Mouse (Mus musculus): ENCODE measurements around the gene Ampd2. TPM values are rescaled to one million over a fixed set of nuclear protein-coding genes. Genes with fewer than 3 reads are reported as not detected.

The Ampd2 gene
- polyA plus RNA-seq, 1 experiment, result 188 TPM

DNA sequence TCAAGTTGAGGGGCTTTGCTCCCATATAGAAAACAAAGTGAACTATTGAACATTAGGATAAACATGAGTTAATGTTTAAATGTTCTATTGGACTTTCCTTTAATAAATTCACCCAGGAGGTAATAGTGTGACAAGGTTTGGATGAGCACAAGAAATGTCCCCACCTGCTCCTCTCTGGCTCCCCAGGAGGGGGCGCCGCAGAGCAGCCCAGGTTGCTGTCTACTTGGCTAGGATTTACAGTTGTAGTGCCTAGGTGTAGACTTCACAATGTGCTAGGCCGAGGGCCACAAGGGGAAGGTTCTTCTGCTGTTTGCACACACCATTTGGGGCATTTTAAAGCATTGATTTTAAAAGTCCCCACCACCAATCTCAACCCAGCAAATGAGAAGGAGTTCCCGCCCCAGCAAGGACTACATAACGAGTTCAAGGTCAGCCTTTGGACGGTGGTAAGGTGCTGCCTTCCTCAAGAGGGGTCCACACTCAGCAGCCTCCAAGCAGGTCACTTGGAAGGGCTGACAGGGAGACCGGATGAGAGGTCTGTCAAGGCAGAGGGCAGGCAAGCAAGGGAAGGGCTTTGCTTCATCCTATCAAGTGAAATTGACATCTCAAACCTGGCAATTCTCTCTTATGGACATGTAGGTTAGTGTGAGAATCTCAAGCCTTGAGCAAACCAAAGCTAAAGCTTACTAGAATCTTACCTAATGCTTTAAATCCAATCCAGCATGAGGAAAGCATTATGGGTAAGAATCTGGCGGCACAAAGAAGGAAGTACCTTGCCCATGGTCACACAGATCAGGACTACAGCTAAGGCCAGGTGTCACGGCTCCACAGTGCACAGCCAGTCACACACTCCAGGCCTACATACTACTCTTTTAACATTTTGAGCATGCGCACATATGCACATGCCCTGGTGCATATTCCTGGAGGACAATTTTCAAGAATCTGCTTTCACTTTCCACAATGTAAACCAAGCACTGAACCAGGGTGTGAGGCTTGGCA is 15.9 kb downstream of the Ampd2 start:
- peak in 1 of 2 experiments; percentile 79 for DNase-seq (ENCODE audit: extremely low spot score in 1 of 2, low spot score in 1 of 2)

DNA sequence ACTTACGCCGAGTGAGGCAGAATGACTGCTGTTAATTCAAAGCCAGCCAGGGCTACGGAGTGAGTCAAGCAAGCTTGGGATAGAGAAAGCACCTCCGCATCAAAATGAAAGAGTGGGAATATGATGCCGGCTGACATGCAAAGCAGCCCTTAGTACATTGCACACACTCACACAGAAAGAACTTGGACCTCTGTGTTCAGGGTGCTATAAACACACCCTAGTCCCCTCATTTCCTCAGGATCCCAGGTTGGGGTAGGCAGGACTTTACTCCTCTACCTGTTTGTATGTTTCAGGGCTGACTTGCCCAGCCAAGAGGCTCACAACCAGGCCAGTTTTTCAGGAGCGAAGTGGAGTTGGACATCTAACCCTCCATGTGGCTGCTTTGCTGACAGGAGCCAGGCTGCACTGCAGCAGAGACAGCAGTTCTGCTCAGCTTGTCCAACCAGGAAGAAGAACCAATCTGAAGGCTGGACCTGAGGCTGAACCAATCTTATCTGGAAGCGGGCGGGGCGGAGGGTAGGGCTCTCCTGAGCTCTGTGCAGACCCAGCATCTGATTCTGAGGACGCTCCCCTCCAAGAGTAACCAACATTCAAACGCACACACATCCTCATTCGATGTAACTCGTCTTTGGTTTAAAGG is 17.1 kb downstream of the Ampd2 start:
- peak in 1 of 2 experiments; percentile 17 for DNase-seq (ENCODE audit: extremely low spot score in 1 of 2, low spot score in 1 of 2)

DNA sequence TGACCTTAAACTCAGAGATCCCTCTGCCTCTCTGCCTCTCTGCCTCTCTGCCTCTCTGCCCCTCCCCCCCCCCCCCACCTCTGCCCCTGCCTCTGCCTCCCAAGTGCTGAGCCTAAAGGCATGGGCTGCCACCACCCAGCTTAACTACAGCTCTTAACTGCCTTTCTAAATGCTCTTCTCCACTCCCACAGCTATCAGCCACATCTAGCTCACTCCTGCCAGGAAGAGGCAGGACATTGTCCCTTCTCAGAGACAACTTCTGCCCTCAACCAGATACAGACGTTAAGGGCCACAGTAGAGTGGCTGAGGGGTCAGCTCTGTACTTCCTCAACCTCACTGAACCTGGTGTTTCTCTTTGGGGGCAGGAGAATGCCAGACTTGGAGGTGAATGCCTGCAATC is 17.6 kb downstream of the Ampd2 start:
- no peak for DNase-seq (ENCODE audit: extremely low spot score in 1 of 2, low spot score in 1 of 2)

- no peak for DNase-seq (ENCODE audit: extremely low spot score in 1 of 2, low spot score in 1 of 2)
Measured at GRCm38 (mm10) chr3:108067370-108067934, 19.0 kb downstream of the Ampd2 start.

DNA sequence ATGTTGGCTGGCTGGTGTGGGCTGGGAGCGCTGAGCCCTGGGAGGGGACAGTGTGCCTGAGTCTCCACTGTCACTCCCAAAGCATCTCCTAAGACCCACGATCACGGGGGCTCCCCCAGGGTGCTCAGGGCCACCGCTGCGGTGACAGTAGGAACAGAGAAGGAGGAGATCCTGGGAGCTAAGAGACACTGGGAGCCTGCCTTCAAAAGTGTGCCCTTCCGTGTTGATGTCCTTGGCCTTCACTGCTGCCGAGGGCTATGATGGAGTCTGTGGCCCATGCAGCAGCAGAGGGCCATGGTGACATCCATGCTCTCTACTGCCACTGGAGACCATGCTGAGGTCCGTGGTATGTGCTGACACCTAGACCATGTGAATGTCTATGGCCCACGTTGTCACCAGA is 20.9 kb downstream of the Ampd2 start:
- DNase-seq (ENCODE audit: extremely low spot score in 1 of 2, low spot score in 1 of 2), result no peak

DNA sequence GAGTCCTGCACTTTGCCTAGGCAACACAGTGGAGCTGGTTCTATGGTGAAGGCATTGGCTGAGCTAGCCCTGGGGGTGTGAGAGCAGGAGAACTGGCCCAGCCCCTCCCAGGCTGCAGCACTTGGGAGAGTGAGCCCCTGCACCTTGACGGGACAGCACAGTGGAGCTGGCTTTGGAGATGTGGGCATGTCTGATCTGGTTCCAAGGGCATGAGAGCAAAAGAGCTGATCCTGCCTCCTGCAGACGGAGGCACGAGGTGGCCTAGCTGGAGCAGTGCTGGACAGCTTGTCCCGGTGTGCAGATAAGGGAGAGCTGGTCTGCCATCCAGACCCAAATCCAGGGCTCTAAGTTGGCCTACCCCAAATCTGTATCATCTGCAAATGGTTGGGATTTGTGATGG is 21.8 kb downstream of the Ampd2 start:
- no peak for DNase-seq (ENCODE audit: extremely low spot score in 1 of 2, low spot score in 1 of 2)

- DNase-seq (ENCODE audit: extremely low spot score in 1 of 2, low spot score in 1 of 2), result no peak
Measured at GRCm38 (mm10) chr3:108062648-108063047, 23.8 kb downstream of the Ampd2 start.

DNA sequence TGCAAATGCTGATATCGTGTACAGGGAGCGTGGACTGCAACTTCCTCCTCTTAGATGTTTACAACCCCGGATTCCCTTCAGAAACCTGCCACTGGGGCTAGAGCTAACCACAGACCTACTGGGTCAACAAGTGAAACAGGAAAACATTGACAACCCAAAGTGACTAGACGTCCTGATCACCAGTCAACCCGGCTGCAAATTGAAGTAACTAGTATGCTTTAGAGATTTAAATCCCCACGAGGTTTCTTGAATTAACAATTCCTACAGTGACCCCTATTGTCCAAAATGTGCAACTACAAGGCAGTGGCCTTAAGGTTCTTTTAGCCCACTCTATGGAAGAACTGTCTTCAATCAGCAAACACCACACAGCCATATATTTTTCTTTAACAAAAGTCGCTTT is 25.0 kb downstream of the Ampd2 start:
- DNase-seq (ENCODE audit: extremely low spot score in 1 of 2, low spot score in 1 of 2), result peak in 1 of 2 experiments; percentile 86

- DNase-seq (ENCODE audit: extremely low spot score in 1 of 2, low spot score in 1 of 2), result no peak
Measured at GRCm38 (mm10) chr3:108050493-108050892, 36.0 kb downstream of the Ampd2 start.

- DNase-seq (ENCODE audit: extremely low spot score in 1 of 2, low spot score in 1 of 2), result no peak
Measured at GRCm38 (mm10) chr3:108048306-108048705, 38.1 kb downstream of the Ampd2 start.

- DNase-seq (ENCODE audit: extremely low spot score in 1 of 2, low spot score in 1 of 2), result no peak
Measured at GRCm38 (mm10) chr3:108046944-108047655, 39.4 kb downstream of the Ampd2 start.

DNA sequence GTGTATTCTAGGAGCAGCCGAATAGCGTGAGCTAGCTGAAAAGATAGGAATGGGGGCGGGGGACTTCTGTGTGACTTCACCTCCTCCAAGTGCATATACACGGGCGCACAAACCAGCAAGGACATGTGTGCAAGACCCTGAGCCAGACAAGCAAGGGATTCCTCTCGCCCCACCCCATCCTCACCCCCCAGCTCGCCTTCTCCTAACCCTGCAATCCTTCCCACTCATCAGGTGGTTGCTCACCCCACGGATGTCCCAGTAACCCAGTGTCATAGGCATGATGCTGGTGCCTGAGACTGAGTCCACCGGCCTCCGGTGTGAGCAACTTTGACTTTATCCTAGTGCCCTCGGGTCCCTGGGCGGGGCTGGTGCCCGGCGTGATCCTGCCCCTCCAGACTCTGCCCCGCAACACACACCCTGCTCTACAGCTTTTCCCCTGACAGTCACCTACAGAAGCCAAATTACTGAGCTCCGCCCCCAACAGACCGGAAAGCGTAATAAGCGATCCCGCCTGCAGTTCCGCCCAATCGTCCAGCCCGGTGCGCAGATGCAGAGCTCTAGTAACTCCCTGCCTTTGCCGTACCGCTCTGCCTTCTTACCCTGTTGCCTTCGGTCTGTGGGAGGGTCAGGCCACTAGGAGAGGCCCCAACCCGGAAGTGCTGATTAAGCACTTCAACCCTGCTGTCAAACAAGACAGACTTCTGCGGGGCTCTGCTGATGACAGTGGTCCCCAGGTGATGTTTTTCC is 41.9 kb downstream of the Ampd2 start, which contains the start of gene Gstm4:
Gstm4 (minus strand) TSS at position 501 of the 747 bp plus-strand sequence.
- DNase-seq (ENCODE audit: extremely low spot score in 1 of 2, low spot score in 1 of 2), result peak; percentile 78 to 90

GRCm38 (mm10) chr3:108033156-108033555 is 53.3 kb downstream of the Ampd2 start:
- no peak for DNase-seq (ENCODE audit: extremely low spot score in 1 of 2, low spot score in 1 of 2)

DNA sequence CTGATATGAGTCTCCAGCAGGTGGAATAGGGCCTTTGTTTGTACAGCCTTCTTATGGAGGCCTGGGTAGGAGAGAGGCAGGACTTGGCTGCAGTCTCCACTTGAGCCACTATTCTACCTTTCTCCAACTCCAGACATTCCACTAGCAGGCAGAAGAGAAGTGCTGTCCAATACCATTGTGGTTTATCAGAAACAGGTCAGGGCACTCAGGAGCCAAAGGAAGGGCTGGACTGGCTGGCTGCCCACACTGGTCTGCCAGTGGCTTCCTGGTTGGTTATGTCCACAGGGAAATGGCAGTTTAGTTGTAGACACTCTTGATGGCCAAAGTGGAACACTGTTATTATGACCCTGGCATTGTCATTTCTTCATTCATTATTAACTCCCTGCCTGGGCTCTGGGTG is 54.3 kb downstream of the Ampd2 start:
- DNase-seq (ENCODE audit: extremely low spot score in 1 of 2, low spot score in 1 of 2), result no peak

- no peak for DNase-seq (ENCODE audit: extremely low spot score in 1 of 2, low spot score in 1 of 2)
Measured at GRCm38 (mm10) chr3:108028641-108029365, 57.6 kb downstream of the Ampd2 start.

DNA sequence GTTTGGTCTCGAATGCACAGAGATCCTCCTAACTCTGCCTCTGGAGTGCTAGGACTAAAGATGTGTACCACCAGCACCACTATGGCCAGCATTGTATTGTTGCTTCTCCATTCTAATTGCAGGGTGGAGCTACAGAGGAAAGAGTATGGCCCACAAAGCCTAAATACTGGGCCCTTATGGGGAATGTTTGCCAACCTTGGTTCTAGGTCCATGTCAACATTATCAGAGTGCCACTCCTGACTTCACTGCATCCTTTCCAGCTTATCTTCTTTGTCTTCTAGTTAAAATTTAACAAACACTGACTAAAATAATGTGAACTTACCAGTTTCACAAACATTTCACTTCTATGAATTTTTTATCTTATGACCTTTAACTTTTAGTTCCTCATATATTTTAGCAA is 59.9 kb downstream of the Ampd2 start:
- no peak for DNase-seq (ENCODE audit: extremely low spot score in 1 of 2, low spot score in 1 of 2)

DNA sequence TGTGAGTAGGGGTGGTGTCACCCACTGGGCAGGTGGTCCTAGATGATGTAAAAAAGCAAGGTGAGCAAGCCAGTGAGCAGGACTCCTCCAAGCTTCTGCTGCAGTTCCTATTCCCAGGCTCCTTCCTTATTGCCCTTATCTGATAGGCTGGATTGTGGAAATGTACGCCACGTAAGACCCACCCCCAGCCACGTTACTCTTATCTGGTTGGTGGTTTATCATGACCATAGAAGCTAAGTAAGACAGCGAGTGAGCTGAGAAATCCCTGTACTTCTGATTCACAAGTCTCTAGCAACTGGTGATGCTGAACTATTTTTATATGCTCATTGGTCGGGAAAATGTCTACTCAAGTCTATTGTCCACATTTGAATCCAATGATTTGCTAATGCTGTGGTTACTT is 60.4 kb downstream of the Ampd2 start:
- peak in 1 of 2 experiments; percentile 32 for DNase-seq (ENCODE audit: extremely low spot score in 1 of 2, low spot score in 1 of 2)

- no peak for DNase-seq (ENCODE audit: extremely low spot score in 1 of 2, low spot score in 1 of 2)
Measured at GRCm38 (mm10) chr3:108025318-108025717, 61.1 kb downstream of the Ampd2 start.

All from frontal cortex, adult 2 months (tissue).